Mouse (Mus musculus) kidney, embryonic 14.5 days (tissue): ENCODE data around the gene Dcaf5. TPM values are rescaled to one million over a fixed set of nuclear protein-coding genes. Genes with fewer than 3 reads are reported as not detected.

Experiments used
- ATAC-seq: fragments of 200-750 bp; cut with Nextera tagmentation; 2 replicates; pipeline ENCODE4 v1.8.0; 2017; ENCODE audit warnings: moderate number of reproducible peaks, mild to moderate bottlenecking, moderate TSS enrichment, moderate library complexity; ENCODE audit not compliant: low FRiP score, low TSS enrichment
- H3K27ac ChIP-seq: fragments of 300-500 bp; sonication (generic); 2 replicates; pipeline ENCODE4 v1.5.1; 2014; ENCODE audit warnings: low read depth, mild to moderate bottlenecking, low read length, moderate library complexity, mixed read lengths
- H3K27me3 ChIP-seq: fragments of 300-500 bp; sonication (generic); 2 replicates; pipeline ENCODE4 v1.6.1; 2014; ENCODE audit warnings: mild to moderate bottlenecking, low read length; ENCODE audit not compliant: control insufficient read depth, insufficient read depth
- H3K36me3 ChIP-seq: fragments of 300-500 bp; sonication (generic); 2 replicates; pipeline ENCODE4 v1.6.1; 2014; ENCODE audit warnings: low read length, mixed read lengths; ENCODE audit not compliant: control insufficient read depth, insufficient read depth
- H3K4me1 ChIP-seq: fragments of 300-500 bp; sonication (generic); 2 replicates; pipeline ENCODE4 v1.6.1; 2014; ENCODE audit warnings: low read length, mixed read lengths; ENCODE audit not compliant: control insufficient read depth, insufficient read depth
- H3K4me2 ChIP-seq: fragments of 300-500 bp; sonication (generic); replicated peaks from 2 replicates; pipeline ENCODE4 v1.6.1; 2014; ENCODE audit warnings: low read depth, mild to moderate bottlenecking, low read length
- H3K4me3 ChIP-seq: fragments of 300-500 bp; sonication (generic); 2 replicates; pipeline ENCODE4 v1.5.1; 2014; ENCODE audit warnings: mild to moderate bottlenecking, low read length
- H3K9ac ChIP-seq: fragments of 300-500 bp; sonication (generic); 2 replicates; pipeline ENCODE4 v1.6.1; 2014; ENCODE audit warnings: low read depth, mild to moderate bottlenecking, low read length, moderate library complexity
- H3K9me3 ChIP-seq: fragments of 300-500 bp; sonication (generic); 2 replicates; pipeline ENCODE4 v1.6.1; 2016; ENCODE audit warnings: low read length; ENCODE audit not compliant: control insufficient read depth
- WGBS: fragments of 180-500 bp; shearing (Covaris S2); extraction: QIAGEN DNeasy Blood & Tissue Kit; methylation state at CpG from one replicate; pipeline ENCODE4 v1.1.7; 2014; 5-methylcytosine and 5-hydroxymethylcytosine counted together
- polyA plus RNA-seq: library from polyadenylated mRNA; unstranded; fragments of >200 nt; fragmentation: Nextera tagmentation; extraction: Ambion mirVana; gene quantifications from 2 replicates; pipeline ENCODE4 v1.2.1, GENCODE M21; 2014

The Dcaf5 gene
- polyA plus RNA-seq, 1 experiment from 2014 or later: 11.2 TPM

DNA sequence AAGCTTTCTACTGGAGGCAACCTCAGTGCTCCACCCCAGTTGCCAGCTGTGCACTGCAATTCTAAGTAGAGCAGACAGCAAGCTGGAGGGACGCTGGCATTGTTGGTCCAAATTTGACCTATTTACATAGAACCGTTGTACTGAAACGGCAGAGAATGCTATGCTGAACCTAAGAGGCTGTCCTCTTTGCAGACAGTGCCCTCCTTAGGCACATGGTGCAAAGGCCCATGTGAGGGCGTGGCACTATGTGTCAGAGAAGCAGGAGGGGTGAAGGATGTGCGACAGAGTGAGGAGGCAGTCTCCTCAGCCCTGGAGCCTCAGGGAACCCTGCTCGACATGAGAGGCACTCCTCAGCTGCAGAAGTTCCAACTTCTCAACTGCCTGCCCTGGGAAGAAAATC is 40.0 kb downstream of the Dcaf5 start:
- no peak overlapping the region for H3K4me3 ChIP-seq

GRCm38 (mm10) chr12:80395270-80395669 is 41.1 kb downstream of the Dcaf5 start:
- Histone ChIP-seq H3K36me3 (peaks cover 53% of the 10 kb centered on the region), H3K9ac (no peak overlapping the region), H3K9me3 (no peaks in the 10 kb centered on the region), H3K27me3 (no peaks in the 10 kb centered on the region), H3K4me1 (no peaks in the 10 kb centered on the region), H3K27ac (no peak overlapping the region), H3K4me3 (no peak overlapping the region), H3K4me2 (no peak overlapping the region)
- ATAC-seq: no peak
- WGBS: 94% methylated on average over 4 of the region's 4 CpGs

More for the DNA sequence above, 40.0 kb downstream of the Dcaf5 start:
- H3K9me3 ChIP-seq: no peaks in the 10 kb centered on the region
- H3K9ac ChIP-seq: no peak overlapping the region
- 64% methylated on average over 6 of the region's 6 CpGs for WGBS
- H3K36me3 ChIP-seq: peaks cover 53% of the 10 kb centered on the region
- no peak overlapping the region for H3K4me2 ChIP-seq
- H3K4me1 ChIP-seq: no peaks in the 10 kb centered on the region
- H3K27me3 ChIP-seq: no peaks in the 10 kb centered on the region
- no peak for ATAC-seq
- H3K27ac ChIP-seq: no peak overlapping the region

DNA sequence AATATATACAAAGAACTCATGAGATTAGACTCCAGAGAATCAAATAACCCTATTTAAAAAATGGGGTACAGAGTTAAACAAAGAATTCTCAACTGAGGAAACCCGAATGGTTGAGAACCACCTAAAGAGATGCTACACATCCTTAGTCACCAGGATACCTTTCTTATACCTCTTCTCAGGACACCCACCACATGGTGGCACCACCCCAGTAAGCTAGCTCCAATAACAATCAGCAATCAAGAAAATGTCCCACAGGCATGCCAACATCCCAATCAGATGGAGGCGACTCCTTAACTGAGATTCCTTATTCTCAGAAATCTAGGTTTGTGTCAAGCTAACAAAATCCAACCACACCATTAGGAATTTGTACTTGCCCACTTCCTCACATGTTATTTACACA is 42.4 kb downstream of the Dcaf5 start:
- Histone ChIP-seq H3K9ac (no peak overlapping the region), H3K27me3 (no peaks in the 10 kb centered on the region), H3K9me3 (no peaks in the 10 kb centered on the region), H3K36me3 (peaks cover 47% of the 10 kb centered on the region), H3K27ac (no peak overlapping the region), H3K4me3 (no peak overlapping the region), H3K4me1 (no peaks in the 10 kb centered on the region), H3K4me2 (no peak overlapping the region)
- WGBS: 92% methylated on average over 2 of the region's 2 CpGs
- no peak for ATAC-seq

DNA sequence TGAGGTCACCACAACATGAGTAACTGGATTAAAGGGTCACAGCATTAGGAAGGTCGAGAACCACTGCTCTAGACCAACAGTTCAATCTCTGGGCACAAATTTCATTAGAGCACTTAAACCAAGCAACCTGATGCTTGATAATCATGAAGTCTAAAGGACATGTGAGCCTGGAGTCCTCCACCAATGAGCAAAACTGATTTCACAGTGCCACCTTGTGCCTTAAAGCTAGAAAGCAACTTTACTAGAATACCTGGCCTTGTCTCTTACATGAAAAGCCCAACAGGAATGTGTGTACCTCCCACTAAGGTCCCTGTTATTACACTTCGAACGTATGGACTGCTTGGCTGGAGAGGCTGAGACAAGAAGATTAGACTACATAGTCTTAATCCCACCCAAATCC is 47.0 kb downstream of the Dcaf5 start:
- ATAC-seq: no peak
- H3K36me3 ChIP-seq: peaks cover 11% of the 10 kb centered on the region; the same call in 1 of the 2 replicates

GRCm38 (mm10) chr12:80387326-80387725 is 49.1 kb downstream of the Dcaf5 start:
- no peak for ATAC-seq
- no peaks in the 10 kb centered on the region for H3K4me1 ChIP-seq
- peaks cover 10% of the 10 kb centered on the region; the same call in 1 of the 2 replicates for H3K36me3 ChIP-seq
- H3K4me2 ChIP-seq: no peak overlapping the region
- no peak overlapping the region for H3K4me3 ChIP-seq
- no peaks in the 10 kb centered on the region for H3K27me3 ChIP-seq
- no peak overlapping the region for H3K27ac ChIP-seq
- no peak overlapping the region for H3K9ac ChIP-seq
- H3K9me3 ChIP-seq: no peaks in the 10 kb centered on the region
- WGBS: 90% methylated on average over 5 of the region's 5 CpGs

More for the DNA sequence above, 47.0 kb downstream of the Dcaf5 start:
- no peaks in the 10 kb centered on the region for H3K27me3 ChIP-seq
- H3K27ac ChIP-seq: no peak overlapping the region
- no peak overlapping the region for H3K4me2 ChIP-seq
- H3K4me3 ChIP-seq: no peak overlapping the region
- H3K9ac ChIP-seq: no peak overlapping the region
- 59% methylated on average over 3 of the region's 3 CpGs for WGBS
- no peaks in the 10 kb centered on the region for H3K9me3 ChIP-seq
- H3K4me1 ChIP-seq: no peaks in the 10 kb centered on the region

GRCm38 (mm10) chr12:80385361-80385760 is 51.0 kb downstream of the Dcaf5 start:
- H3K27ac ChIP-seq: no peak overlapping the region
- no peak for ATAC-seq
- no peak overlapping the region for H3K4me3 ChIP-seq
- peaks cover 4% of the 10 kb centered on the region; the same call in 1 of the 2 replicates for H3K36me3 ChIP-seq
- WGBS: 74% methylated on average over 1 of the region's 1 CpGs
- no peak overlapping the region for H3K9ac ChIP-seq
- H3K4me2 ChIP-seq: no peak overlapping the region
- no peaks in the 10 kb centered on the region for H3K4me1 ChIP-seq
- H3K9me3 ChIP-seq: no peaks in the 10 kb centered on the region
- no peaks in the 10 kb centered on the region for H3K27me3 ChIP-seq

DNA sequence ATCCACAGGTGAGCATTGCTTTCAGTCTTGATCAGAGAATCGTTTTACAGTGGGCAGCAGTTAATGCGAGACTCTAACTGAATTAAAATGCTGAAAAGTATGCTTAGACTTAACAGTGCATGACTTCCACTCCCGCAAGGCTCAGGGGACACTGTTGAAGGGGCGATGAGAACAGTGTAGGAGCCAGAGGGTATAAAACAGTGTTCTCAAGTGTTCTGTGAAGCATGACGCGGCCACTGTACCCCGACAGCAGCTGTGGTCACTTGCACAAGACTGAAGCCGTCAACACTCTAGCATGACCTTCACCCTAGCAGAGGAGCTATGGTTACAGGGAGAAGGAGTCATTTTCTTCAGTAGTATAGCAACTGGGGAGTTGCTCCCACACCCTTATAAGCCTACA is 52.9 kb downstream of the Dcaf5 start:
- Histone ChIP-seq H3K27ac (no peak overlapping the region), H3K4me2 (no peak overlapping the region), H3K4me3 (no peak overlapping the region), H3K9ac (no peak overlapping the region), H3K36me3 (peaks cover 2% of the 10 kb centered on the region; the same call in 1 of the 2 replicates), H3K4me1 (no peaks in the 10 kb centered on the region), H3K27me3 (no peaks in the 10 kb centered on the region), H3K9me3 (no peaks in the 10 kb centered on the region)
- ATAC-seq: peak; percentile 66
- 47% methylated on average over 8 of the region's 8 CpGs for WGBS

DNA sequence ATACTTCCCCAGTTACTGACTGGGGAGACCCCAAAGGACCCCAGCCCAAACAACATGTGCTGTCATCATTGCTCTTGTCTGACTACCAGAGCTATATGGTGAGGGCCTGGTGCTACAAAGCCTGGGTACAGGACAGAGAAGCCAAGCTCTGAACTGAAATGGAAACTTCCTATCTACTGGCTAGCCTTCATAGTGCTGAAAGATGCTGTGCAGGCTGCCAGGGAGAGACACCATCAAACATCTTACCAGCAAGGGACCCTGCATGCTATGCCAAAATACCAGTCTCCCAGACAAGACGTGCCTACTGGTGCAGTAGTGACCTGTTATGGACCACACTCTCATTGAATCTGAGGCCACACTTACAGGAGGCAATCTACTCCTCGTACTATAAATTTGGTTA is 53.6 kb downstream of the Dcaf5 start:
- H3K27ac ChIP-seq: no peak overlapping the region
- 77% methylated on average over 2 of the region's 2 CpGs for WGBS
- H3K9ac ChIP-seq: no peak overlapping the region
- no peak for ATAC-seq
- no peaks in the 10 kb centered on the region for H3K9me3 ChIP-seq
- H3K4me3 ChIP-seq: no peak overlapping the region
- H3K4me1 ChIP-seq: no peaks in the 10 kb centered on the region
- H3K4me2 ChIP-seq: no peak overlapping the region
- peaks cover 2% of the 10 kb centered on the region; the same call in 1 of the 2 replicates for H3K36me3 ChIP-seq
- H3K27me3 ChIP-seq: no peaks in the 10 kb centered on the region

DNA sequence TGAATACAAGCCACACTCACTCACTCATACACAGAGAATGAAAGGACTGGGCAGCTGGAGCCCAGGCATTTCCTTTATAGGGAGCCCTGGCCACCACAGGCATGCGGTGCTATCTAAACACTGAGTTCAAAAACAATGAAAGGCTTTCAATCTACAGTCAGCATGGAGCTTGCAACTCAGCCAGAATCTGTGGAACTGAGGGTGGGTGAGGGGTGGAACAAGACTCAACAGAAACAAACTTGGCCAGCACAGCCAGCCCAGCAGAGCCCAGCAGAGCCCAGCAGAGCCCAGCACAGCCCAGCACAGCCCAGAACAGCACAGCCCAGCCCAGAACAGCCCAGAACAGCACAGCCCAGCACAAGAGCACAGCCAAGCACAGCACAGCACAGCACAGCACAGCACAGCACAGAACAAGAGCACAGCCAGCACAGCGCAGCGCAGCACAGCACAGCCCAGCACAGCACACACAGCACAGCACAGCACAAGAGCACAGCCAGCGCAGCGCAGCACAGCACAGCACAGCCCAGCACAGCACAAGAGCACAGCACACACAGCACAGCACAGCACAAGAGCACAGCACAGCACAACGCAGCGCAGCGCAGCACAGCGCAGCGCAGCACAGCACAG is 56.5 kb downstream of the Dcaf5 start:
- Histone ChIP-seq H3K27me3 (no peaks in the 10 kb centered on the region), H3K36me3 (peaks cover 18% of the 10 kb centered on the region), H3K4me2 (no peak overlapping the region), H3K27ac (no peak overlapping the region), H3K9ac (no peak overlapping the region), H3K9me3 (no peaks in the 10 kb centered on the region), H3K4me3 (no peak overlapping the region), H3K4me1 (no peaks in the 10 kb centered on the region)
- no peak for ATAC-seq
- WGBS: 94% methylated on average over 10 of the region's 10 CpGs
